Mouse (Mus musculus) brain, embryonic 14.5 days (tissue): Measurements from ENCODE around the gene Adcyap1r1. TPM values are rescaled to one million over a fixed set of nuclear protein-coding genes. Genes with fewer than 3 reads are reported as not detected.

Experiments used
- DNase-seq: peaks from one replicate; pipeline ENCODE4 v3.0.0-alpha.2; 2011; ENCODE audit warnings: low read depth
- CTCF ChIP-seq: fragments of 200-500 bp; IDR thresholded peaks from 2 replicates; pipeline ENCODE4 v1.5.1; 2012; ENCODE audit warnings: inconsistent platforms, mild to moderate bottlenecking, moderate library complexity, borderline replicate concordance; ENCODE audit not compliant: insufficient read depth, insufficient read length; ENCODE audit errors: extremely low read depth
- POLR2A ChIP-seq: fragments of 200-500 bp; IDR thresholded peaks from 2 replicates; pipeline ENCODE4 v1.6.1; 2012; ENCODE audit warnings: mild to moderate bottlenecking, inconsistent platforms, borderline replicate concordance; ENCODE audit not compliant: poor library complexity, insufficient read depth, insufficient read length, severe bottlenecking; ENCODE audit errors: extremely low read depth
- polyA plus RNA-seq: library from polyadenylated mRNA; depleted of rRNA; stranded (reverse); fragments of >200 nt; gene quantifications from 2 replicates; pipeline ENCODE4 v1.2.3, GENCODE M21; 2012; rRNA removed

The Adcyap1r1 gene
- polyA plus RNA-seq = 44.6 and 69.0 TPM in 2 replicates

- DNase-seq = peak; percentile 93
- peak; percentile 80; the same call in 1 of the 2 replicates for TF ChIP-seq POLR2A
- no peak for TF ChIP-seq CTCF
Observed at GRCm38 (mm10) chr6:55451771-55452371, at the start of gene Adcyap1r1. Gene Adcyap1r1, plus strand, starts transcription at chr6:55451978.

GRCm38 (mm10) chr6:55402041-55402776 is 49.6 kb upstream of the Adcyap1r1 start:
- TF ChIP-seq POLR2A (no peak), CTCF (no peak)
- DNase-seq = peak; percentile 68

GRCm38 (mm10) chr6:55403411-55404309 is 48.1 kb upstream of the Adcyap1r1 start:
- DNase-seq = no peak
- TF ChIP-seq POLR2A (no peak), CTCF (no peak)

GRCm38 (mm10) chr6:55404421-55404990 is 47.3 kb upstream of the Adcyap1r1 start:
- TF ChIP-seq CTCF (no peak), POLR2A (no peak)
- DNase-seq = no peak

- DNase-seq = no peak
- TF ChIP-seq POLR2A (no peak), CTCF (no peak)
Observed at GRCm38 (mm10) chr6:55407345-55407744, 44.4 kb upstream of the Adcyap1r1 start.

GRCm38 (mm10) chr6:55410119-55410775 is 41.5 kb upstream of the Adcyap1r1 start:
- peak; percentile 69 for DNase-seq
- no peak for TF ChIP-seq POLR2A

- no peak for TF ChIP-seq POLR2A
- TF ChIP-seq CTCF = no peak
- DNase-seq = no peak
Observed at GRCm38 (mm10) chr6:55410977-55411376, 40.8 kb upstream of the Adcyap1r1 start.

GRCm38 (mm10) chr6:55416202-55416601 is 35.6 kb upstream of the Adcyap1r1 start:
- peak; percentile 73 for DNase-seq
- no peak for TF ChIP-seq CTCF
- no peak for TF ChIP-seq POLR2A

- TF ChIP-seq POLR2A (no peak), CTCF (no peak)
- no peak for DNase-seq
Observed at GRCm38 (mm10) chr6:55418746-55419410, 32.9 kb upstream of the Adcyap1r1 start.

GRCm38 (mm10) chr6:55420411-55420810 is 31.4 kb upstream of the Adcyap1r1 start:
- TF ChIP-seq CTCF (no peak), POLR2A (no peak)
- DNase-seq = no peak

- DNase-seq = peak; percentile 90
- TF ChIP-seq POLR2A = no peak
- TF ChIP-seq CTCF = no peak
Observed at GRCm38 (mm10) chr6:55420869-55421361, 30.9 kb upstream of the Adcyap1r1 start.

GRCm38 (mm10) chr6:55432121-55432520 is 19.7 kb upstream of the Adcyap1r1 start:
- no peak for DNase-seq
- TF ChIP-seq CTCF = no peak
- no peak for TF ChIP-seq POLR2A
